Mouse (Mus musculus): ENCODE data around the gene Mfge8. TPM values are rescaled to one million over a fixed set of nuclear protein-coding genes. Genes with fewer than 3 reads are reported as not detected.

Gene Mfge8
- total RNA-seq (2021) = 100 to 1,000 TPM; 185 to 203 TPM

- intact Hi-C loops (cut with DNase I) = loop anchor here (2.0 to 5.0 kb wide), 2 partner anchors 44 to 80 kb away; no protein-coding TSS in a partner anchor
Observed at GRCm38 (mm10) chr7:79148711-79149266, at the start of gene Mfge8. Mfge8 (minus strand) TSS chr7:79149060.

DNA sequence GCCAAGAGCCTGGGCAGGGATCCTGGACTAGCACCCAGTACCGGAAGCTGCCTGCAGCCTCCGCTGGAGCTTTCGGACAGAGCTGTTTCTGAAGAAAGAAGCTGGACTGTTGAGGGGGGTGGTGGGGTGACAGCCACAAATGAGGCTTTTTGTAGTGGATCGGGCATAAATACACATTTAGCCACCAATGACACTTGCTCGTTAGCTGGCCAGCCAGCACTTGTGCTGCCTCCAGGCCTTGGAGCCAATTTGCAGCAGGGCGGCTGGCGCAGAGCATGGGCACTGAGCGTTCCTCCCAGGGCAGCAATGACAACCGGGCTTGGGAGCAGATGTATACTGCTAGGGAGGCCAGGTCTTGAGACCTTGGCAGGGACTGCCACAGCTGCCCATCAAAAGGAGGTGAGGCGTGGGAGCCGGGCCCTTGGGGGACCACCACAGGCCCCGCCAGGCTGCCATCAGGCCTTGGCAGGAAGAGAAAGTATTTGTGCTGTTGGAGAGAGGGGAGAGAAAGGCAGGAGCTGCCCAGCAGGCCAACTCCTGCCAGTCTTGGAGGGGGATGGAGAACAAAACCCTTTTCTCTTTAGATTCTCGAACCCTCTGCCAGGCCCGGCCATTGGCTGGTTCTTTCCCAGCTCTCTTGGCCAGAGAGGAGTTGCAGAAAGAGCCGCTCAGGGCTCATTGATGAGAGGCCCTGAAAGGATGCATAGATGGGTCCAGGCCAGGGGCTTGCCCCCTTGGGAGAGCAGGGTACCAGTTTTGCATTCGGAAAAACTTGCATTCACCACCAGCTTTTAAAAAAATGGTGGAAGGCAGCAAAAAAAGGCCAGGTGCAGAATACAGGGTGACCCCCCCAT is 45.9 kb upstream of the Mfge8 start:
- intact Hi-C loops (cut with DNase I) = loop anchor here (5.0 kb wide), 1 partner anchor 47 kb away; the partner anchor contains the start of gene Mfge8
- peak; percentile 54 to 62 for DNase-seq (ENCODE audit: low spot score in 2 of 2)

More at GRCm38 (mm10) chr7:79148711-79149266, at the start of gene Mfge8:
- DNase-seq (ENCODE audit: low spot score in 2 of 2) = peak; percentile 59 to 67

DNA sequence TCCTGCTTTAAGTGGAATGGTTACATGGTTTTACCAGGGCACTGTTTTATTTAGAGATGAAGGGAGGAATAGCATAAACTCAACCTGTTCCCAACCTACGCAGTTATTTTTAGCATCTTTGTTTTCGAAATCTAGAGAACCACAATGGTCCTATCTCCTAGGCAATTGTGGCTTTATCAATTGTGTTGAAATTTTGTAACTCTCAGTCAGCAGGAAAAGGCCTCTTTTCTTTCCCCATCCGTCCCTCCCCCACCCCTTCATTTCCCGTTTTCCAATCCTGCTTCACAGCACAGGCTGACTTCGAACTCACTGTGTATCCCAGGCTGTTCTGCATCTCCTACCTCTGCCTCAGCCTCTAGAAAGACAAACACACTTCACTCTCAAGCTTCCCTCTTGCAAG is 45.1 kb upstream of the Mfge8 start:
- no peak for DNase-seq (ENCODE audit: low spot score in 2 of 2)
- intact Hi-C loops (cut with DNase I) = loop anchor here (5.0 kb wide), 1 partner anchor 47 kb away; the partner anchor contains the start of gene Mfge8

GRCm38 (mm10) chr7:79191501-79191900 is 42.6 kb upstream of the Mfge8 start:
- DNase-seq (ENCODE audit: low spot score in 2 of 2) = no peak

DNA sequence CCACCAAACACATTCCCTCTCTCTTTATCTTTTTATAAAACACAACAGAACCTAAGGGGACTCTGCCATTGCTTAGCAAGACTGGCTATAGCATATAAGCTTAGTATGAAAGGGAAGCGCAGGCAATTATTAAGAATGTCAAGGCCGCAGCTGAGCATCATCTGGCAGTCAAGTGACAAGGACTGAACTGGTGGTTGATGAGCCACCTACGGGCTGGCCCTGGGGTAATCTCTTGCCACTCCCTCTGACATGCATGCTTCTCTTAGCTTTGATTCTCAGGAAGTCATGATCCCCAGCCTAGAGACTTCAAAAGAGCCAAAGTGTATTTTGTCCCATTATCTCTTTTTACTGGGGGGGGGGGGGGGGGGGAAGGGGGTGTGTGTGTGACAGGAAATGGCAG is 41.7 kb upstream of the Mfge8 start:
- DNase-seq (ENCODE audit: low spot score in 2 of 2) = no peak
- intact Hi-C loops (cut with DNase I) = loop anchor here (5.0 kb wide), 1 partner anchor 43 kb away; the partner anchor contains the start of gene Mfge8

More at GRCm38 (mm10) chr7:79191501-79191900, 42.6 kb upstream of the Mfge8 start:
- intact Hi-C loops (cut with DNase I) = loop anchor here (5.0 kb wide), 1 partner anchor 44 kb away; the partner anchor contains the start of gene Mfge8

DNA sequence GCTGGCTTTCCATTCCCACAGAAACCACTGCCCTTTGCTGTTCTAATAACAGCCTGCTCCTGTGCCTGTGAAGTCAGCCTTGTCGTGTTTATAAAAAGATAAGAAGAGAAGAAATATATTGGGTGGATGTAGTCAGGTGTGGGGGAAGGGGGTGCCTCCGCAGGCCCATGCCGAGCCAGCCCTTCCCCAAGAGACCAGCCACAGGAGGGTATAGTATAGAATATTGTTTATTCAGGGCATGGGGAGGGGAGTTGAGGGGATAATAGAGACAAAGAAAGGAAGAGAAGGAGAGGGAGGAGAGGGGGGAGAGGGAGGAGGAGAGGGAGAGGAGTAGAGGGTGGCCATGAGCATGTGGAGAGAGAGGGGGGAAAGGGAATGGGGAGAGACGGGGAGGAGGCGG is 40.4 kb upstream of the Mfge8 start:
- intact Hi-C loops (cut with DNase I) = no loop called here
- no peak for DNase-seq (ENCODE audit: low spot score in 2 of 2)

- intact Hi-C loops (cut with DNase I) = no loop called here
- no peak for DNase-seq (ENCODE audit: low spot score in 2 of 2)
Observed at GRCm38 (mm10) chr7:79187591-79187990, 38.7 kb upstream of the Mfge8 start.

- intact Hi-C loops (cut with DNase I) = no loop called here
- DNase-seq (ENCODE audit: low spot score in 2 of 2) = no peak
Observed at GRCm38 (mm10) chr7:79183417-79183816, 34.6 kb upstream of the Mfge8 start.

DNA sequence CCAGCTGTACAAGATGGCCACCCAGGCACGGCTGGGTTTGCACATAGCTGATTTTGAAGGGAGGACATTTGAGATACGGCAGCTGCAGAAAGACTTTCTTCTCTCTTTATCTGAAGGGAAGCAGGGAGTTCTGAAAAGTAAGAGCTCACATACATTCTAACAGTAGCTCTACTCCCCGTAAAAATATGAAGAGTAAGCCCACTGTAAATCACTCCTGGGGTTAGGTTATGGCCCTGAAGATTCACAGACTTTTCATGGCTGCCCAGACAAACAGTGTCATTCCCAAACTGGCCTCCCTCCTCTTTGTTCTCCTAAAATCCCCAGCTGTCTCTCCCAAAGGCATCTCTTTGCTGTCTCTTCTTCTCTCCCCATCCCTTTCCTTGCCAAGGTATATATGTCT is 24.9 kb upstream of the Mfge8 start:
- intact Hi-C loops (cut with DNase I) = no loop called here

DNA sequence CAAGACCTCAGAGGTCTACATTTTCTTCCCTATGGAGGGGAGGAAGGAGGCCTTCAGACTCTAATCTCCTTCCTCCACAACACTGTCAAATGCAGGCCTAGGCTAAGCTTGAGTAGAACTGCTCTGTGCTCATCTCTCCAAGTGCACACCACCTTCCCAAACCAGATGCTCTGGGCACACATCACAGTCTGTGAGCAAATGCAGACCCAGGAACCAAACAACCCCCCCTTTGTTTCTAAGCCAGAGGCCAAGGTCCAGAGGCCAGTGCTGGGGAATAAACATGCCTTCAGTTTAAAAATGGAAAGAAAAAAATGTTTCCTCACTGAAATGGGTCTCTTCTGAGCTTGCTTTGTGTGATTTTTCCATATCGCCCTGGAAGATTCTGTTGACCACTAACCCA is 22.9 kb upstream of the Mfge8 start:
- no peak for DNase-seq (ENCODE audit: low spot score in 2 of 2)
- intact Hi-C loops (cut with DNase I) = no loop called here

More for the DNA sequence above, 24.9 kb upstream of the Mfge8 start:
- no peak for DNase-seq (ENCODE audit: low spot score in 2 of 2)

DNA sequence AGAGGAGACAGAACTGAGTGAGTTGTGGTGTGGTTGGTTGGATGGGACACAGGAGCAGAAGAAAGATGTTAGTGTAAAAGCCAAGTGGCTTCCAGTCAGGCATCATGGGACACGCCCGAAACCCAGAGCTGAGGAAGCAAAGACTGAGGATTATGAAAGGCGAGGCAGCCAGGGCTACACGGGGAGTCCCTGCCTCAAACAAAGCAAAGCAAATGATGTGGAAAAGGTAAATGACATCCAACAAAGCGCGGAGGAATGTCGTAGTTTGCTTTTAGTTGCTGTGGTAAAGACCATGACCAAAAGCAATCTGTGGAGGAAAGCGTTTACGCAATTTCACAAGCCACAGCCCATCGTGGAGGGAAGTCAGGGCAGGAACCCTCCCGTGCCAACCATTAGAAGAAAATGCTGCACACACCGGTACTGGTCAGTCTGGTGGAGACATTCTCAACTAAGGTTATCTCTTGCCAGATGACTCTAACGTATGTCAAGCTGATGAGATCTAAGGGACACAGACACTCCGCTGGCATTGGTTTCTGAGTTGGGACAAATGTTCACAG is 18.2 kb upstream of the Mfge8 start:
- intact Hi-C loops (cut with DNase I) = no loop called here
- DNase-seq (ENCODE audit: low spot score in 2 of 2) = no peak

- DNase-seq (ENCODE audit: low spot score in 2 of 2) = no peak
- intact Hi-C loops (cut with DNase I) = no loop called here
Observed at GRCm38 (mm10) chr7:79159406-79159805, 10.5 kb upstream of the Mfge8 start.

- intact Hi-C loops (cut with DNase I) = loop anchor here (2.0 to 5.0 kb wide), 2 partner anchors 43 to 79 kb away; no protein-coding TSS in a partner anchor
- DNase-seq (ENCODE audit: low spot score in 2 of 2) = no peak
Observed at GRCm38 (mm10) chr7:79149522-79149921, 662 bp upstream of the Mfge8 start.

GRCm38 (mm10) chr7:79147931-79148653 is 768 bp downstream of the Mfge8 start:
- intact Hi-C loops (cut with DNase I) = loop anchor here (2.0 to 5.0 kb wide), 2 partner anchors 44 to 81 kb away; no protein-coding TSS in a partner anchor
- no peak for DNase-seq (ENCODE audit: low spot score in 2 of 2)

DNA sequence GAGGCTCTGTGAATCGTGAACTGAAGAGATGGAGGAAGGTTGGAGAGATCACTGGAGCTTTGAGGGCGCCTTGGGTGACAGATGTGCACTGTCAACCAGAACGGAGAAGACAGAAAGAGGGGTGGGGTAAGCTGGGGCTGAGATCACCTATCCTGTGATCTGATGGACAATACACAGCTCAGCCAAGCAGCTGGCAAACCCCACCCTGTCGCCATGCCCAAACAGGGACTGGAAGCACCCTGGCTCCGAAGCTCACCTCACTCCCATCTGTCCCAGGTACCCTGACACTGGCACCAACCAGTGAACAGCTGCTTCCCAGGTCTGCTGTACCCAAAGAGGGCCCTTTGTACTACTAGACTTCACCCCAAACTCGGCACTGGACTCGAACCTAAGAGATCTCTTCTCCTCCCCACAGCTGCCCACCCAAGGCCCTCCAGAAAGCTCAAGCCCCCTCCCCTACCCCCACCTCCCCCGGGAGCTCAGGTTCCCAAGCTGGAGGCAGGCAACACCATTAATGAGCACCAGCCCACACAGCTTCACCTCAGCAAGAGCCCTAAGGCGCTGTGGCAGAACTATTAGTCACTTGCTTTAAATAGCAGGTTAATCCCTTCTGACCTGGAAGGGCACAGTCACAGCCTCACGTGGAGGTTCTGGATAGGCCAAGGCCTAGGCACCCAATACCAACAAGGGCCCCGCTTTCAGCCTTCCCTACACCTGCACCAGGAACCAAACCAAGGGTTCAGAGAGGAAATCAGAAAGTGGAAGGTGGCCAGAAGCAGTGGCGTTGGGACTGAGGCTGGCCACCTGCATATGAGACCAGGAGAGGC is 1.6 kb downstream of the Mfge8 start:
- no peak for DNase-seq (ENCODE audit: low spot score in 2 of 2)
- intact Hi-C loops (cut with DNase I) = loop anchor here (5.0 kb wide), 1 partner anchor 45 kb away; no protein-coding TSS in a partner anchor

DNA sequence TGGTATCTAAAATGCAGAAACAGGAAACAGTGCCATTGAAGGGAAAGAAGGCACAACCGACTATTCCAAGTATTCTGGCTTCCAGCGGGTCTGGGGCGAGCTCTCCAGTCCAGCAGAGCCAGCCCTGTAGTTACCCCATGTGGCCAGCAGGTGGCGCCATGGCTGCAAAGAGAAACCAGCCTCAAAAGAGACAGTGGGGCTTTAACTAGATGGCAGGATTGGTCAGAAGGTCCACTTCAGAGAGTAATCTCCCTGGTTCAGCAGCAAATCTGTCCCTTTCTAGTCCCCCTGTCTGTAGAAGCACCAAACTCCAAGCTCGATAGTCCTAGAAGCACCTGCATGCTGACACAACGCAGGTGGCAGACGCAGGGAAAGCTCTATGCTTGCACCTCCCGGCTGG is 8.0 kb downstream of the Mfge8 start:
- DNase-seq (ENCODE audit: low spot score in 2 of 2) = peak; percentile 68 to 80
- intact Hi-C loops (cut with DNase I) = loop anchor here (1.0 to 5.0 kb wide), 2 partner anchors 87 to 211 kb away; no protein-coding TSS in a partner anchor

DNA sequence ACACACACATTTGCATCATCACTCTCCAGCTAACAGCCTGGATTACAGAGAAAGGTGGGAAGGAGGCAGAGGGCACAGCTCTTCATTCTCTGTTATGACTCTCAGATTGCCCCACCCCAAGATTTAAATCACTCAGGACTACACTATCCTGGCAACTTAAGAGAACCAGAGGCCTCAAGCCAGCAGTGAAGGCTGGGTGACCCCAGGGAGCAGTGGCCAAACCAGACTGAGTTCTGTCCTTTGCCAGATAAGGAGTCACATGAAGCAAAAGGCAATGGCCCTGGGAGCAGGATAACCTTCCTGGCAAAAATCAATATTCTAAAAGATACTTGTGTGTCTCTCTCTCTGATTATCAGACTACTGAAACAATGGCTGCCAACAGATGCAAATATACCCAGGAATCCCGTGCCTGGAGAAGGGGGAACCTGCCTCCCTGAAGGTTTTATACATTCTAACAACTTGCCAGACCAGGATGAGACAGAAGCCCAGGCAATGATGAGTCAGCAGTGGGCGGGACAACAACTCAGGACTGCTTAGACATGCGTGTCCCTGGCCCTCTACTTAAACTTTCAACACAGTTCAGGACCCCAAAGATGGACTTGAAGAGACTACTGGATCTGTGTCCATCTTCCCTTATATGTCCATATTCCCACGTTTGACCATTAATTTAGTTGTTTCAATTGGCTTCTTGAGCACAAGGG is 8.8 kb downstream of the Mfge8 start:
- intact Hi-C loops (cut with DNase I) = loop anchor here (1.0 to 5.0 kb wide), 2 partner anchors 88 to 212 kb away; no protein-coding TSS in a partner anchor
- DNase-seq (ENCODE audit: low spot score in 2 of 2) = no peak

DNA sequence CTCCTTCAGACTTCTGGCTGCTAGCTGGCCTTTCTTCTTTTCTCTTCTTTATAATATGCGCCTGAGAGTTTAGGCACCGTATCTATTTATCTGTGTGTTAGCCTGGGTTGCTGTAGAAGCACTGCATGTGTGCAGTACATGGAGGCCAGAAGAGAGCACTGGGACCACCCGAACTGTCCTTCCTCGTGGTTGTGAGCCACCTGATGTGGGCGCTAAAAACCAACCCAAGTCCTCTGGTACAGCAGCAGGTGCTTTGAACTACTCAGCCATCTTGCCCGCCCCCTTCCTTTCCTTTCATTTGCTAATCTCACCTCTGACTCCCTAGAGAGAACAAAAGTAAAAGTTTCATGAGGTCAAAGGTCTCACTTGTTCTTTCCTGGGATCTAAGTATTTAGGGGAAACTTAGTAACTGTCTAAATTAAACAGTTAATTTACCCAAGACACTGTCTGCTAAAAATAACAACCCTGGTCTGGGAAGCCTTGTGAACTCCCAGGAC is 9.5 kb downstream of the Mfge8 start:
- intact Hi-C loops (cut with DNase I) = no loop called here
- no peak for DNase-seq (ENCODE audit: low spot score in 2 of 2)

All from left cerebral cortex, postnatal 36 days (tissue).